Mouse (Mus musculus): ENCODE results near the gene Abhd13. TPM values are rescaled to one million over a fixed set of nuclear protein-coding genes. Genes with fewer than 3 reads are reported as not detected.

Gene Abhd13
- polyA plus RNA-seq (2021; fragmentation: Nextera tagmentation), result 4.2 and 12.2 TPM in 2 replicates
- long read RNA-seq, experiment 1, full-length matches to known transcripts, result 5 of 25 reads
- long read RNA-seq, experiment 1, partial matches to known transcripts, result 0 of 25 reads
- long read RNA-seq, experiment 1, other reads (novel, unspliced or antisense), result 20 of 25 reads
- long read RNA-seq, experiment 2, full-length matches to known transcripts, result 1 of 15 reads
- long read RNA-seq, experiment 2, partial matches to known transcripts, result 0 of 15 reads
- long read RNA-seq, experiment 2, other reads (novel, unspliced or antisense), result 14 of 15 reads

DNA sequence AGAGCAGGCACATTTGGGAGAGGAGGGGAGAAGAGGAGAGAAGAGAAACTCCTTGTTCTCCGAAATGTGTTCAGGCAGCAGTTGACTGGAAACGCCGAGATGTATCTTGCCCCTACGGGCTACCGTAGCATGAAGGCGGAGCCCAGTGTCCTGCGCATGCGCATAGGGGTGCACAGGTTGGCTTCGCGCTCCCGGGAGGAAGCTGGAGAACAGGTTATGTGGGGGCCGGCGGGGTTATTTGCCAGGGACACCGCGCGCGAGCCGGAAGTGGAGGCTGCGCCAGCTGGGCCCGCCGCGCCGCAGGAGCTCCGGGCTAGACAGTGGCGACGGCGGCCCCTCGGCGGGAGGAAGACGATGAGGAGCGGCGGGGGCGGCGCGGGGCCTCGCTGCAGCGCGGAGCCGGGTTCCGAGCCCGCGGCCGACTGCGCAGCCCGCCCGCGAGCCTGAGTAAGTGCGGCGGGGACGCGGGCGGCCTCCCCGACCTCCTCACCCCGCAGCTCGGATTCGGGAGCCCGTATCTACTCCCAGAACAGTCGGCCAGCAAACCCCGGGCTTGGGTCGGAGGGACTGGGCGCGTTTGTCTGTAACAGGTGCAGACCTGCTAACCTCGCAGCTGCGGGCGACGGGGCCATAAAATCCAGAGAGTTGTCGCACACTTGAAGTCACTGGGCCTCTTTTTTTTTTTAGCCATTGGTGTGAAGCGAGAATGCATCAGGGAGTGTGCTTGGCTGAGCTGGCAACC lies at the start of gene Abhd13, which contains the start of gene Lig4:
TSS of gene Abhd13 (plus strand) at position 135 of the 742 bp plus-strand sequence.
TSS of gene Lig4 (minus strand) at position 114 of the 742 bp plus-strand sequence.

DNA sequence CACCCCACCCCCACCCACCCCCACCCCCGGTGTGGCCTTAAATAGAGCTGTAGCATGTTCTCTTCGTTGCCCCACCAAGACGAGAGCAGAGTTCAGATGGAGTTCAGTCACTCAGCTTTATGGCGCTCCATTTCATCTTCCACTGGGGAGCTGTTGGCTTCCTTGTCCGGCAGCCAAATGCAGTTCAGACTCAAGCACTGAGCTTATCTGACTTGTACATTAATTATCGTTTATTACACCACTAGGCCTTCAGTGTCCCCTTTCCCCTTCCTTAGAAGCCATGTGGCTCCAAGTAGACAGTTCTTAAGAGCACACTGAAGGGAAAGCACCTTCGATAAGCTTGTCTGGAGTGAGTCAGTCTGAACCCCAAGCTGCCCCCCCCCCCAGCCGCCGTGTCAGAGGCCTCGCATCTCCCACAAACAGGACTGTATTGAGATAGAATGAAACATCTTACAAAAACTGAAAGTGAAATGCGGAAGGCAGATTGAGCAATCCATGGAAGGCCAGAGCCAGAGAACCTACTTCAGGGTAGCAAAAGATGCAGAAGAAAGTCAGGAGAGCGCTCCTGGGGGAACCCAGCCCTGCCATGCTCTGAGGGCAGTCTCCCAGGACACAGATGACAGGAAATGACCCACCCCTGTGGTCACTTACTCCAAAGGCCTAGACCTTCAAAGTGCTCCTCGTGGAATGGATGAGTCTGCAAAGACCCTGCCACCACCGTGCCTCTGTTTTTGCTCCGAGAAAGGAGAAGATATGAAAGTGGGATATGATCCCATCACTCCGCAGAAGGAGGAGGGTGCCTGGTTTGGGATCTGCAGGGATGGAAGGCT lies 28.9 kb downstream of the Abhd13 start, which contains the start of gene Tnfsf13b:
TSS of gene Tnfsf13b (plus strand) at position 312 of the 830 bp plus-strand sequence.

Other genes starting within 250 kb of the Abhd13 start
- 12.8 and 19.6 TPM in 2 replicates for gene Fam155a, start 206.5 kb upstream of the Abhd13 start, polyA plus RNA-seq (2021; fragmentation: Nextera tagmentation)
- gene Gm10217, start 113.5 kb upstream of the Abhd13 start, polyA plus RNA-seq (2021; fragmentation: Nextera tagmentation), result not detected in 2 replicates
- 1.7 and 1.9 TPM in 2 replicates for gene Lig4, start within 50 bp of the Abhd13 start, polyA plus RNA-seq (2021; fragmentation: Nextera tagmentation)
- gene Tnfsf13b, start 28.8 kb downstream of the Abhd13 start, polyA plus RNA-seq (2021; fragmentation: Nextera tagmentation), result 0.78 and 0.85 TPM in 2 replicates
- gene Myo16, start 176.2 kb downstream of the Abhd13 start, polyA plus RNA-seq (2021; fragmentation: Nextera tagmentation), result 2.5 and 3.8 TPM in 2 replicates